Mouse (Mus musculus) MEL-GATA-1-ER (cell line): Measurements from ENCODE around the gene Tns1.

ENCODE experiments used
- DNase-seq: peaks from one replicate; pipeline ENCODE4 v3.0.0-alpha.2; 2012; ENCODE audit warnings: low read depth; ENCODE audit errors: extremely low read depth

Gene Tns1

DNA sequence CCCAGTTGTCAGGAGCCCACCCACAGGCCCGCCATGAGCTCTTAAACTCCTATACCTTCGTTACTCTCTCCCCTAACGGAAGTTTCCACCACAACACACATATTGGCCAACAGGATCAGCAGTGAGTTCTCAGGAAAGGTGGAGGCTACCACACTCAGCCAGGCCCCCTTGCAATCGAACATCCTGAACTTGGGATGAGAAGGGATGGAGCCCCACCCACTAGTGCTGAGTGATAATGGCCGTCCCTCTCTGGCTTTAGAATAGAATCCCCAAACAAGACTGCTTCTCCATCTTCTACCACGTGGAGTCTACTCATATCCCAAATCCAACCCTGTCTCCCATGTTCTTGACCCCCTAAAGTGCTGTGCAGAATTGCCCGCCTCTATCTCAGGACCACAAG is 131.0 kb downstream of the Tns1 start:
- no peak for DNase-seq

DNA sequence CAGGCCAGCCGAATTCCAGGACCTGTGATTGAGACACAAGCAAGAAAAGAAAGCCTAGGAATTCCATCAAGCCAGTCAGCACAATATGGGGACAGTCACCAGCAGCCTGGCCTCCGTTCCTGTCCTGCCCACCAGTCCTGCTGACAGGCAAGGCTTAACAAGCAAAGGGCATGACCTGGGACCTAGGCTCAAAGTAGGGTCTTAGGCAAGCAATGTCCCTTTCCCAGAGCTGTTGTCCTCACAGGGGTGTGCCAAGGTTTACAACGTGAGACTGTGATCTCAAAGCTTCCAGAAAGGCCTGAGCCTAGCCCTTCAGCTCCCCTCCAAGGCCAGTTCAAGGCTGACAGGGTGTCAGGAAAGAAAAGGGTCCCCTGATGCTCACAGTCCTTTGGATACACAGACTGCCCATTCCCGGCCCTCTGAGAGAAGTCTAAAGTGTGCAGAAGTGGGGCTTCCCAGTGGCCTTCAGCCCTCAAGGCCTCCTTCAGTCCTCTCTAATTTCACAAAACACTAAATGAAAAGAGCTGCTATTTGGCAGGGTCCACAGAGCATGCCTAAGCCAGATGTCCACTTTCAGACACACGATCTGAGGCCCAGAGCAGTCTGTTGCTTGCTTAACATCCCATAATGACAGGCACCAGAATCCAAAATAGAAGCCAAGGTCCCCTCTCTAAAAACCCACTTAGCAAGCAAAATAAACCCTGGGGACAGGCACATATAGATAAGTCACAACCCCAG is 131.9 kb downstream of the Tns1 start:
- DNase-seq, result no peak

DNA sequence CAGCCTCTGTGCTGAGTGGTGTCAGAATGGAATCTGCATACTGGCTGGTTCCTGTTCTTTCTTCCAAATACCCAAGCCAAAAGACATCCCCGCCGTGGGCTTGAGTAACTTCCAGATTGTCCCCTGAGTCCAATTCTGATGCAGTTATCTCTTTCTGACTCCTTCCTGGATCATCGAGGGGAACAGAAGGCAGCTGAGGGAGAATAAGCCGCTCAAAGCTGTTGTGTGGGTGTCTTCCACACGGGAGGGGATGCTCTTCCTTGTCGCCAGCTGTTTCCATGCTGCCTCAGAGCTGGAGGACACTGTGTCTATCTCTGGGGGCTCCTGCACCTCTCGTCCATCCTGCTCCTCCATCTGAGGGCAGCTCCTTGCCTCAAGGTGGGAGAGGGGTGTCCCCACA is 133.0 kb downstream of the Tns1 start:
- no peak for DNase-seq

DNA sequence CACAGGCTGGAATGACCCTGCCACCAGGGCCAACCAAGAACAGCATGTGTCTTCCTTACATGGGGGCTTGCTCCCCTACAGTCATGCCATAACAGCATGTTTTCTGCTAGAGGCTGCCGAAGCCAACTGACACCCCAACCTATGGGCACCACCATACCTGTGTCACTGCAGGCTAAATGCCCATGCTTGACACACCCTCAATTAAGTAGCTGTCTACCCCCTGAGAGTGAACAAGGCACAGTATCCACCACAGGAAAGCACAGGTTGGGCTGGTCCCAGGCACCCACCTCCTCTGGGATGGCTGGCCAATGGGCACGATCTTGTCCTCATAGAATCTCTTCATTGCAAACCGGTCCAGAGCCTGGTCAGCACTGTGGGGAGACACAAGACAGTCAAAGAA is 134.2 kb downstream of the Tns1 start:
- no peak for DNase-seq

DNA sequence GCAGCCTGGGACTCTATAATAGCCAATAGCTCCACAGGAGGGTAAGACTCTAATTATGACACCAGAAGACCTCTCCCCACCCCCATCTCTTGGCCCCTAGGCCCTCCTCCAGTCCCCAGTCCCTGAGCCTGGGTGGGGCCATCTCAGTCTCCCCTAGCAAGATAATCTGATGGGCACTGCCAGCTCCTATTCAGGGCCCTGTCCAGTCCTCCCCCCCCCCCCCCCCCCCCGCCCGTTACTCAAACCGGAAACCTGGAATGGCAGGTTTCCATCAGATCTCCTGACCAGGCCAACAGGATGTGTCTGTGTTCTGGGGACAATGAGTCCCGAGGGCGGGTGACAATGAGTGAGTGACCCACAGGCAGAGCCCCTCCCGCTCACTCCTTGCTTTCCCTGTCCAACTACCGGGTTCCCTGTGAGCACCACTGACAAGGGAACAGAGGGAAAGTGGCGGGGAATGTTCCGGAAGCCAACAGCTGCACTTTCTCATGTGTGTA is 136.5 kb downstream of the Tns1 start:
- no peak for DNase-seq

DNA sequence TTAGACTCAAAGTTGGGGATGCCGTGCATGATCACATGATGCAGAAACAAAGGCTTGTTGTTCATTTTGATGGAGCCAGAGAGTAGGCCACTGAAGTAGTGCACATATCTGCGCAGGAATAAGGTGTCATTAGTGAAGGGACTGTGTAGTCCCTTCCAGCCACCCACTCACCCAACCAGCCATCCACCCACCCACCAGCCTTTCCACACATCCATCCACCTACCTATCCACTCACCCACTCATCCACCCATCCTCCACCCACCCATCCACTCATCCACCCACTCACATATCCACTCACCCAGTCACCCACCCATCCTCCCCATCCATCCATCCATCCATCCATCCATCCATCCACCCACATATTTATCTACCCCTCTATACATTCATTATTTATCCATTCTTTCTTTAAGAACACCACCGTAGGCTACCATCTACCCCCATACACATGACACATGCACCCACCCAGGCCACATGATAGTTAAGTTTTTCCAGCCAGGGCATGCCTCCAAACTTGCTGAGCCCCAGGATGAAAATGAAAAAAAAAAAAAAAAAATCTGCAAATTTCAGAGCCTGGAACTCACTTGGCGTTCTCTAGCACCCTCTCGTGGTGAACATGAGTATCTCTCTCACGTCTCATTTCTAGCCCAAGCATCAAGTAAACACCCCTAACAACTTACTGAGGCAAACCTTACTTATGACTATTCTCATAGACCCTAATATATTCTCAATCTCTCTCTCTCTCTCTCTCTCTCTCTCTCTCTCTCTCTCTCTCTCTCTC is 137.8 kb downstream of the Tns1 start:
- DNase-seq, result peak; percentile 20

DNA sequence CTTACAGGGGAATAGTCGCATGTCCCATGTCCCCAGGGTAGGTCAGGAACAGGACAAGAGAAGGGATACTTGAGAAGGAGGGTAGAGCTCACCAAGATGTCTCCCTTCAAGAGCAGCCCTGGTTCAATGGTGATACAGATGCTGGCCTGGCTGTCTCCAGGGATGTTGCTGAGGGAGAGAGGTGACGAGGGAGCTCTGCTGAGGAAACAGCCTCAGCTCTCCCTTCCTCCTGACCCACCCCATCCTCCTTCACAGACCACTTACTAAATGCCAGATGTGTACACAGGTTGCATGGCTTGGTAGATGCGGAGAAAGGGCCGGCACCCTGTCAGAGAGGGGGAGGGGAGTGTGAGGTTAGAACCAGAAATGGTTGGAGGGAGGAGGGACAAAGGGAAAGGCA is 138.6 kb downstream of the Tns1 start:
- DNase-seq, result no peak

DNA sequence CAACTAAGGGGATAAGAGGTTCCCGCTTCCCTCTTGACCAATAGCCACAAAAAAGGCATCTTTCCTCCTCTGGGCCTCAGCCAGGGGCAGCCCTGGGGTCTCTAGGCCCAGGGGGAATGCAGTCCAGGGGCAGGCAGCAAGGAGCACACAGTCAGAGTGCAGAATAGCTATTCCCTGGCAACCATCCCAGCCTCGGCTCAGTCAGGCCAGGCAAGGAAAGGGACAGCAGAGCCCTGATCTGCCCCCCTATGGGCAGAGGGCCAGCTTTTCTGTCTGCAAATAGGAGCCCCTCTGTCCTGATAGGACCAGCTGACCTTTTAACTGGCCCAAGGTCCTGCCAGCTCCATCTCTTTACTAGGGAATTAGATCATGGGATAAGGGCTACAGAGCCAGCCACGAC is 145.0 kb downstream of the Tns1 start:
- DNase-seq, result no peak

DNA sequence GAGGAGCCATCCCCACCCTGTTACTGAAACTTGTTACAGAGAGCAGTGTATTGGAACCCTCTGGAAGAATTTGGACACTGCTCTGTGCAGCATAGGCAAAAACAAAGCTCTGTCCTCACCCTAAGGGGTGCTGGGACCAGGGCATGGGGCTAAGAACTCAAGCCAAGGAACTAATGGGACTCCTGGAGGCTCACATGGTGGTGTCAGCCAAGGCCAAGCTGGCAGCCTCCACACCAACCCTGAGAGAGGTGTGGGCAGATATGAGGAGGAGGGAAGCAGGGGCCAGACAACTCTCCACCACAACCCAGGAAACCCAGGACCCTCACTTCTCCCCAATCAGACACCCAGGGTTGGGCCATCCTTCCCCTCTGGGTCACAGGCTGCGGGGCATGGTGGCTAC is 145.7 kb downstream of the Tns1 start:
- DNase-seq, result no peak

DNA sequence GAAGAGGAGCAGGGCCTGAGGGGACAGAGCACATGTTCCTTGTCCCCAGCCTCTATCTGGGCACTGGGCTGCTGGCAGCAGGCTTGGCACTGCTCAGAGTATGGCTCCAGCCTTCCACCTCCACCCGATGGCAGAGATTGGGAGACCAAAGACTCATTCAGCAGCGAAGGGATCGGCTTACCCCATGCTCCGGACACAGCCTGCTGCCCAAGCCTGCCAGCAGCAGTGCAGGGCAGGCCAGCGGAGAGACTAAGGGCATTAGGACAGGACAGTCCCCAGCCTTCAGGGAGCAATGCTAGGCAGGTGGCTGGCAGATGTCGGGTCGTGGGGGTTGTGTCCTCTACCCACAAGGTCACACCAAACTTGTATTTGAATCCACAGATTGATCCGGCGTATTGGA is 150.3 kb downstream of the Tns1 start:
- no peak for DNase-seq

DNA sequence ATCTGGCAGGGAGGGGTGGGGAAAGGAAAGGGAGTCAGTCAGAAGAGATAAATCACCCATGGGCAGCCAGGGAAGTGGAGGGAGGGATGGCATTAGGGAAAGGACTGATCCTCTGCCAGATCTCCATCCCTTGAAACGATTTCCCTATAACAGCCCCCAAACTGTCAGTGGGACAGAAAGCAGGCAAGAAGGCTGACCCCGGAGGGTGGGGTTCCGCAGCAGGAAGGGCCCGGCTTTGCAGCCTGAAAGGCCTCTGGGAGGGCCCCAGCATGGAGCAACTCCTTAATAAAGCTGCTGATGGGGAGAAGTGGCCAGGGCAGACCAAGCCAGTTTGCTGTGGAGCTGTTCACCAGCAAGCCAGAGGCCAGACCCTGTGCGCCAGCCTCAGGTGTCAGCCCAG is 151.5 kb downstream of the Tns1 start:
- no peak for DNase-seq

DNA sequence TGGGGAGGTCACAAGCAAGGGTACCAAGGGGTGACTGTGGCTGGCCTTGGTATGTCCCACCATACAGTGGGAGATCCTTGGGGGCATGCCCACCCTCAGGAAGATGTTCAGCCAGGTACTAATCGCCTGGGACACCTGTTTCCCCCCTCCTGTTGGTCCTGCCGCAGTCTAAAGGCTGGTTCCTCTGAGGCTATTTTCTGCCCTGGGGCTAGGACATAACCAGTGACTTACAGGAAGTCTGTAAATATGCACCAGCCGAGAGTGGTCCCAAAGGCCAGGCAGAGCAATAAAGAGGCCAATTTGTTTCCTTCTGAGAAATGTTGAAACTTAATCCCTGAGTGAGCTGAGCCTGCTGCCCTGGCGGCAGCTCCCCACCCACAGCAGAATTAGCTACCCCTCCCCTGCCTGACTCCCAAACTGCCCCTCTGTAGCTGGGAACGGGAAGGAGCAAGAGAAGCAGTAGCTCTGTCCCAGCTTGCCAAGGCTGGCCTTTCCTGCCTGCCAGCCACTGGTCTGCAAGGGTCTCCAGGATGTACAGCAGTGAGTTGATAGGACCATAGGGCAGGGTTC is 154.0 kb downstream of the Tns1 start:
- DNase-seq, result no peak

DNA sequence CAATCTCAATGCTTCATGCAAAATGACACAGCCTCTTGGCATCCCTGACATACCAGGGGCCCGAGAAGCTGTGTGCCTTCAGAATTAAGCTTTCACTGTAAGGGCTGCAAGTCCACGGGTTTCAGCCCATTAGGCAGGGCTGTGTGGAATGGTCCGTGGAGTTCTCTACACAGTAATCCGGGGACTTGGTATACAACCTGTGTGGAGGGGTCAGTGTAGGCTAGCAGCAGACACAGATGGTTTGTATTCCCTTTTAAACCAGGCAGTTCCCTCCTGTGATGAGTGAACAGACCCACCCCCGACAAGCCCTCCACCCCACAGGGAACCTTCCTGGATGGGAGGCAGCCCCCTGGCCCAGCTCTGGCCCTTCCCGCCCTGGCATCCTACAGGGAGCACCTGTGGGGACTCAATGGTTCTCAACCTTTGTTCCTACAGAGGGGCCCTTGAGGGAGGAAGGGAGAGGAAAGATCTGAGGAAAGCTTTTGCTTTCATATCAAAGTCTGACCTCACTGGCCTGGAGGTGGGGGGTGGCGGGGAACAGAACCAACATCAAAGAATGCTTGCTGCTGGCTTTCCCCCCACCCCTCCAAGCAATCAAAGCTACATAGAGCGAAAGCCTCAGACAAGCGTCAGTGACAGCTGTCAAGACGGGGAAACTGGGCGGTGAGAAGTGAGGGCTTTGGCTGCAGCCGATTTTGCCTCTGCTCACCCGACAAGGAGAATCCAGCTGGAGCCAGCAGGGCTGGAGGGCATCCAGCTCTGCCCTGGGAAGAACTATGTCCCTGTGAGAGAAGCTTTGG is 155.3 kb downstream of the Tns1 start:
- DNase-seq, result no peak

DNA sequence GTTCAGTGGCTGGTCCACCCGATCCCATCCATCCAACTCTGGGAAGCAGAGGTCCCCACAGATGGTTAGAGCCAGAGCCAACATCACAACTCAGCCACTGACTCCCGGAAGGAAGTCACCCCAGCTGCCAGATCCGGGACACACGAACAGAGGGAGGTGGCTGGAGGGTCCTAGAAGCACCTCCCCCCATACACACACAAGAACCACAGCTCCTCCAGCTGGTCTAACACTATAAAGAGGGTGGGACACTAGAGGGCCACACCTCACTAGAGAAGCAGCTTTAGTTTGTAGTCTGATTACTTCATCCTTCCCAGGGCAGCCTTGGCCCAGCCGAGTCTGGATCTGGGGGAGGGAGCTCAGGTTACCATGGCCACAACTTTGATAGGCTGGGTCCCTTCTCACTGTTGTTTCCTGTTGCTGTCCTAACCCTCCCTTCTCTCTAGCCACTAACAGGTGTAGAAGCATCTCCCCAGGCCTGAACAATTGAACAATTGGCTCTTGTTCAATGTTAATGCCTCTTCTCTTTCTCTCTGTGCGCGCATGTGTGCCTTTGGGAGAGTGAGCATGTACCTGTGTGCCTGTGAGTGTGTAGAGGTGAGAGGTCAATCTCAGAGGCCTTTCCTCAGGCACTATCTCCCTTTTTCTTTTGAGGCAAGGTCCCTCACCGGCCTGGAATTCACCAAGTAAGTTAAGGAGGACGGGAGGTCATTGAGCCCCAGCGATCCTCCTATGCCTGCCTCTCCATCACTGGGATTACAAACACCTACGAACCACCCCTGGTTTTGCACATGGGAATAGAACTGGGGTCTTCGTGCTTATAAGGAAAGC is 157.6 kb downstream of the Tns1 start:
- no peak for DNase-seq

DNA sequence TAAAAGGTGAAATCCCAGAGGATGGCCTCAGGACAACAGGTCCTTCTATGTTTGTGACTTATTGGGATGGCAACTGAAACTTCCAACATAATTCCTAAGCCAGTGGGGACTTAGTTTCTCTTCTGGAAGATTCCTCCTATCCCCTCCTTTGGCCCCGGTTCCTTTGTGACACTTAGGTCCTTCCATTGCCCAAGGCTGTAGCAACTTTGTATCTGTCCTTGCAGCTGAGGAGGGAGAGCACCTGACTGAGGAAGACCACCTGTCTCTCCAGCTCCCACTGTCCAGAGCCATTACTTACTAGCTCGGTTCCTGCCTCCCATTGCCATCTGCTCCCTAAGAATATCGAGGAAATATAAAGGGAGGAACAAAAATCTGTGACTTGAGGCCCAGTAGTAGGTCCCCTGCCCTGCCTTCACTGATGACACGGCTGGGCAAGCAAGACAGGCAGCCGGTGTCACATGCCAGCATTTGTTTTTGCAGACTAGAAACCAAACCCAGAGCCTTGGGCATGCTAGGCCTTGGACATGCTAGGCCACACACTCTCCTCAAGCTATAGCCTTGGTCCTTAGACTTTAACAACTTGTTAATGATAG is 160.0 kb downstream of the Tns1 start:
- DNase-seq, result no peak

DNA sequence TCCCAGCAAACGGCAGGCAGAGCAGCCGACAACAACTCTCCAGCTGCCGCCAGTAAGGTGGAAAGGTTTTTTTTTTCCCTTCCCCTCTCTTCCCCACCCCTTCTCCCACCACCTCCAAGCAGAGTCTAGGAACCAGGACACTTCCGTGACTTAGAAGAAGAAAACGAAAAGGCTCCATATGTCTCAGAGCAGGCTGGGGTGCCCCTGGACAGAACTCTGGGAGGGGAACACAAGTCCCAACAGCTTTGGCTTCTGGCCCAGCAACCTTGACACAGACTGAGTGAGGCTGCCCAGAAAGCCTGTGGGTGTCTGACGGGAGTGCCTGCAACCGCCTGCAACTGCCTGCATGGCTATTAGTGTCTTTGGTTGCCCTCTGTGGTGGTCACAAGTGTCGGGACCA is 160.6 kb downstream of the Tns1 start:
- DNase-seq, result no peak

DNA sequence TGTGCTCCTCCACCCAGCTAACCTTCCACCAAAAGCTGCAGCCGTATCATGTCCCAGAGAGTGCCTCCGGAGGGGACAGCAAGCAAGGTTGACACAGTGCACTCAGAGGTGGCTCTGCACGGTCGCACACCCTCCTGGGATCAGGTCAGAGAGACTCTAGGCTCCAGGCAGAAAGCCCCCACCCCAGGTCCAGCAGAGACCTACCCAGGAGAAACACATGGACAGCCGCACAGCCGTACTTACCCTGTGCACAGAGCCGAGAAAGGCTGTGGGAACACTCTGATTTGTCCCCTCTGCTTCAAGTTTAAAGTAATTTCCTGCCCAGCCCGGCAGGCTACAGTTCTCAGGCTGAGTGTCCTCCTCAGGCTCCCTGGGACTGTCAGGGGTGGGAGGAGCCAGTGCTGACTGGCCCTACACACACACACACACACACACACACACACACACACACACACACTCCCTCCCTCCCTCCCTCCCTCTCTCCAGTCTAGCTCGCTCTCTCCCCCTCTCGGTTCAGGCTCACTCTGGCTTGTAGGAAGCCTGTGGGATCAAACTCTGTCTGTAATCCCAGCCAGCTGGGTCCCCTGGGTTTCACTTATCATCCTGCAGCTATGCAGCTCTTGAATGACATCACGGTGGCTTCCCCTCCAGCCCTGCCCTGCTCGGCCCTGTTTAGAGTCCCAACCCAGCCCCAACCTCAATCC is 161.4 kb downstream of the Tns1 start:
- DNase-seq, result no peak

DNA sequence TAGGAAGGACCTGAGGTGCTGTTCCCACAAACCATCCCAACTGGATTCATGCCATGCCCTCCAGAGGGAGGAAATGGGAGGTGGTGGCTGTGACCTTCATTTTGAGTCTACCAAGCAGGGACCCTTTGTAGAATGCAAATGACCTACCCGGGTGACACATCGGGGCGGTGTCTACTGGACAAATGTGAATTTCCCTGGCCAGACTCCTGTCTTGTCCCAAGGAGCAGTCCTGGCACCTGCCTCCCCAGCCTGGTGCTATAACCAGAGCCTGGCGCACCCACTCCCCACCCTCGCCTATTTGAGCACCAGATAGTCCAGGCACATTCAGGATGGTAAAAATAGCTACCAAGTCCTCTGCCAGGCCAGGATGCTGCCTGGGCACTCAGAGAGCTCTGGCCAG is 162.2 kb downstream of the Tns1 start:
- no peak for DNase-seq

DNA sequence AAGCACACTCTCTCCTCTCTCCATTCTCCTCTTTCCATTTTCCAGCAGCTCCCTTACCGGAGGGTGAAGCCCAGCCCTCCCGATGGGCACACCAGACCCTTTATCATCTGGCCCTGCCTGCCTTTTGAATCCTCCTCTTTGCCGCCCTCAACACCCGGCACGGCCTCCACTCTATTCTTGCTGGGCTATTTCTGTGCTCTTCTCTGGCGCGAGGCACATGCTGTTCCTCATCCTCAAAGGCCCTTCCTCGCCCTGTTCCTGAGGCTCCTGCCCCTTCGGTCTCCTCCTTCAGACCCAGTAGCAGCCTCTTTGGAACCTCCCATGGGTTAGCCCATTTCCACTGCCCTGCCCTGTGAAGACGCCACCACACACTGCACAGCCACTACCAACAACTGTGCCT is 164.5 kb downstream of the Tns1 start:
- no peak for DNase-seq

DNA sequence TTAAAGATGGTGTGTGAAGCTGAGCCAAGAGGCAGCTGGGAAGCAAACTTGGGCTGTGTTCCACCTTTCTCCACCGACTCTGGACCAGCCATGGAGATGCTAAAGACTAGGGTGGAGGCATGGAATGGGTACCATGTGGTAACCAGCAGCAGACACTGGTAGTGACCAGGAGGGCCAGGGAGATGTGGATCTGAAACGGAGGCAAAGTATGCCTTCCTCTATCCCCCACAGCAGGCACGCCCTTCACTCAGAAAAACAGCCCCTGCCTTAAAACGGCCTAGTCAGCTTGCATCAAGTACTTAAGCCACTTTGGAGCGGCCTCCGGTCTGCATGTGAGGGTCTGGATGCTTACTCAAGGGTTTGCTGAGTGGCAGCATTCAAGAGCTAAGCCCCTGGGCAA is 164.9 kb downstream of the Tns1 start:
- no peak for DNase-seq
